Mouse (Mus musculus) intestine, embryonic 15.5 days (tissue): ENCODE data around the gene Skap1. TPM values are rescaled to one million over a fixed set of nuclear protein-coding genes. Genes with fewer than 3 reads are reported as not detected.
A peak's percentile ranks its signal among the peaks of the same experiment; 100 is the strongest.

ENCODE experiments used
- ATAC-seq: fragments of 200-750 bp; cut with Nextera tagmentation; 2 replicates; pipeline ENCODE4 v1.8.0; 2017; ENCODE audit warnings: moderate TSS enrichment, moderate library complexity
- H3K27ac ChIP-seq: fragments of 300-500 bp; sonication (generic); 2 replicates; pipeline ENCODE4 v1.5.1; 2015; ENCODE audit warnings: mild to moderate bottlenecking, inconsistent platforms
- H3K27me3 ChIP-seq: fragments of 300-500 bp; sonication (generic); replicated peaks from 2 replicates; pipeline ENCODE4 v1.6.1; 2015; ENCODE audit warnings: inconsistent platforms
- H3K36me3 ChIP-seq: fragments of 300-500 bp; sonication (generic); 2 replicates; pipeline ENCODE4 v1.6.1; 2015; ENCODE audit warnings: inconsistent platforms
- H3K4me1 ChIP-seq: fragments of 300-500 bp; sonication (generic); replicated peaks from 2 replicates; pipeline ENCODE4 v1.6.1; 2015; ENCODE audit warnings: inconsistent platforms
- H3K4me2 ChIP-seq: fragments of 300-500 bp; sonication (generic); replicated peaks from 2 replicates; pipeline ENCODE4 v1.6.1; 2015; ENCODE audit warnings: mild to moderate bottlenecking, inconsistent platforms
- H3K4me3 ChIP-seq: fragments of 300-500 bp; sonication (generic); replicated peaks from 2 replicates; pipeline ENCODE4 v1.5.1; 2015; ENCODE audit warnings: inconsistent platforms
- H3K9ac ChIP-seq: fragments of 300-500 bp; sonication (generic); 2 replicates; pipeline ENCODE4 v1.6.1; 2015; ENCODE audit warnings: inconsistent platforms
- H3K9me3 ChIP-seq: fragments of 300-500 bp; sonication (generic); 2 replicates; pipeline ENCODE4 v1.6.1; 2016; ENCODE audit warnings: inconsistent platforms
- WGBS: fragments of 180-500 bp; shearing (Covaris S2); methylation state at CpG from one replicate; pipeline ENCODE4 v1.1.7; 2015; 5-methylcytosine and 5-hydroxymethylcytosine counted together
- polyA plus RNA-seq: library from polyadenylated mRNA; unstranded; fragments of >200 nt; fragmentation: Nextera tagmentation; extraction: Ambion mirVana; gene quantifications from 2 replicates; pipeline ENCODE4 v1.2.1, GENCODE M21; 2015

The Skap1 gene
- polyA plus RNA-seq = 0.94 and 1.0 TPM in 2 replicates

- Histone ChIP-seq H3K4me1 (peaks cover 8% of the 10 kb centered on the region; the same call in 1 of the 2 replicates), H3K27me3 (peaks cover 34% of the 10 kb centered on the region), H3K4me2 (peak within 1 kb of the TSS; percentile 80), H3K36me3 (no peaks in the 10 kb centered on the region), H3K27ac (no peak within 1 kb of the TSS), H3K9me3 (no peaks in the 10 kb centered on the region), H3K9ac (no peak within 1 kb of the TSS), H3K4me3 (peak within 1 kb of the TSS; percentile 34)
- WGBS = 14% methylated on average over 42 of the region's 42 CpGs
- ATAC-seq = no peak
Observed at GRCm38 (mm10) chr11:96463986-96464715, at the start of gene Skap1. Gene Skap1 (plus strand): TSS chr11:96464593.

GRCm38 (mm10) chr11:96421074-96421473, 43.3 kb upstream of the Skap1 start:
- ATAC-seq = peak; percentile 65

GRCm38 (mm10) chr11:96421517-96422265, 42.7 kb upstream of the Skap1 start:
- Histone ChIP-seq H3K36me3 (no peaks in the 10 kb centered on the region), H3K27ac (peak overlapping the region; percentile 27), H3K9me3 (no peaks in the 10 kb centered on the region), H3K9ac (no peak overlapping the region), H3K4me2 (peak overlapping the region; percentile 5; the same call in 1 of the 2 replicates), H3K27me3 (no peaks in the 10 kb centered on the region), H3K4me1 (peaks cover 9% of the 10 kb centered on the region), H3K4me3 (no peak overlapping the region)
- peak; percentile 83 for ATAC-seq
- 21% methylated on average over 11 of the region's 11 CpGs for WGBS

More at GRCm38 (mm10) chr11:96421074-96421473, 43.3 kb upstream of the Skap1 start:
- Histone ChIP-seq H3K9me3 (no peaks in the 10 kb centered on the region), H3K4me3 (no peak overlapping the region), H3K36me3 (no peaks in the 10 kb centered on the region), H3K4me1 (peaks cover 9% of the 10 kb centered on the region), H3K4me2 (0 out of 2 replicates have a peak overlapping the region, but pooled peaks have one; percentile 5), H3K27me3 (no peaks in the 10 kb centered on the region), H3K27ac (peak overlapping the region; percentile 27; the same call in 1 of the 2 replicates), H3K9ac (no peak overlapping the region)
- WGBS = 32% methylated on average over 5 of the region's 5 CpGs

- no peak overlapping the region for H3K27ac ChIP-seq
- H3K9ac ChIP-seq = no peak overlapping the region
- no peaks in the 10 kb centered on the region for H3K36me3 ChIP-seq
- H3K4me3 ChIP-seq = no peak overlapping the region
- H3K9me3 ChIP-seq = no peaks in the 10 kb centered on the region
- H3K4me1 ChIP-seq = peaks cover 9% of the 10 kb centered on the region
- no peak overlapping the region for H3K4me2 ChIP-seq
- H3K27me3 ChIP-seq = no peaks in the 10 kb centered on the region
- 95% methylated on average over 6 of the region's 6 CpGs for WGBS
- ATAC-seq = no peak
Observed at GRCm38 (mm10) chr11:96425193-96425592, 39.2 kb upstream of the Skap1 start.

GRCm38 (mm10) chr11:96426191-96426590, 38.2 kb upstream of the Skap1 start:
- peaks cover 9% of the 10 kb centered on the region for H3K4me1 ChIP-seq
- no peak overlapping the region for H3K4me3 ChIP-seq
- H3K4me2 ChIP-seq = no peak overlapping the region
- no peak overlapping the region for H3K9ac ChIP-seq
- no peaks in the 10 kb centered on the region for H3K27me3 ChIP-seq
- no peaks in the 10 kb centered on the region for H3K9me3 ChIP-seq
- 30% methylated on average over 6 of the region's 6 CpGs for WGBS
- no peak overlapping the region for H3K27ac ChIP-seq
- no peaks in the 10 kb centered on the region for H3K36me3 ChIP-seq
- ATAC-seq = no peak

GRCm38 (mm10) chr11:96426805-96427204, 37.6 kb upstream of the Skap1 start:
- Histone ChIP-seq H3K27me3 (no peaks in the 10 kb centered on the region), H3K9ac (no peak overlapping the region), H3K9me3 (no peaks in the 10 kb centered on the region), H3K27ac (no peak overlapping the region), H3K36me3 (no peaks in the 10 kb centered on the region), H3K4me2 (no peak overlapping the region), H3K4me1 (peaks cover 3% of the 10 kb centered on the region), H3K4me3 (no peak overlapping the region)
- no peak for ATAC-seq
- WGBS = 50% methylated on average over 2 of the region's 2 CpGs

- no peak overlapping the region for H3K4me3 ChIP-seq
- H3K4me1 ChIP-seq = no peaks in the 10 kb centered on the region
- H3K9ac ChIP-seq = no peak overlapping the region
- no peak; the same call in 1 of the 2 replicates for ATAC-seq
- no peaks in the 10 kb centered on the region for H3K9me3 ChIP-seq
- H3K36me3 ChIP-seq = no peaks in the 10 kb centered on the region
- H3K27ac ChIP-seq = no peak overlapping the region
- 70% methylated on average over 2 of the region's 2 CpGs for WGBS
- H3K27me3 ChIP-seq = no peaks in the 10 kb centered on the region
- H3K4me2 ChIP-seq = no peak overlapping the region
Observed at GRCm38 (mm10) chr11:96429062-96429461, 35.3 kb upstream of the Skap1 start.

GRCm38 (mm10) chr11:96429891-96430290, 34.5 kb upstream of the Skap1 start:
- Histone ChIP-seq H3K4me2 (no peak overlapping the region), H3K9ac (no peak overlapping the region), H3K4me1 (no peaks in the 10 kb centered on the region), H3K4me3 (no peak overlapping the region), H3K27ac (no peak overlapping the region), H3K9me3 (no peaks in the 10 kb centered on the region), H3K27me3 (no peaks in the 10 kb centered on the region), H3K36me3 (no peaks in the 10 kb centered on the region)
- ATAC-seq = no peak
- 81% methylated on average over 5 of the region's 5 CpGs for WGBS

- H3K4me3 ChIP-seq = no peak overlapping the region
- H3K36me3 ChIP-seq = no peaks in the 10 kb centered on the region
- H3K27ac ChIP-seq = no peak overlapping the region
- no peaks in the 10 kb centered on the region for H3K9me3 ChIP-seq
- no peaks in the 10 kb centered on the region for H3K27me3 ChIP-seq
- no peak overlapping the region for H3K4me2 ChIP-seq
- no peak overlapping the region for H3K9ac ChIP-seq
- no peak for ATAC-seq
- WGBS = 31% methylated on average over 9 of the region's 9 CpGs
- no peaks in the 10 kb centered on the region for H3K4me1 ChIP-seq
Observed at GRCm38 (mm10) chr11:96431871-96432270, 32.5 kb upstream of the Skap1 start.

- no peak for ATAC-seq
- Histone ChIP-seq H3K4me1 (no peaks in the 10 kb centered on the region), H3K9ac (no peak overlapping the region), H3K27ac (no peak overlapping the region), H3K4me3 (no peak overlapping the region), H3K9me3 (no peaks in the 10 kb centered on the region), H3K36me3 (no peaks in the 10 kb centered on the region), H3K4me2 (no peak overlapping the region), H3K27me3 (no peaks in the 10 kb centered on the region)
- WGBS = 72% methylated on average over 6 of the region's 6 CpGs
Observed at GRCm38 (mm10) chr11:96434888-96435287, 29.5 kb upstream of the Skap1 start.

GRCm38 (mm10) chr11:96436525-96436924, 27.9 kb upstream of the Skap1 start:
- no peaks in the 10 kb centered on the region for H3K4me1 ChIP-seq
- no peak overlapping the region for H3K4me2 ChIP-seq
- no peak for ATAC-seq
- H3K36me3 ChIP-seq = no peaks in the 10 kb centered on the region
- H3K9ac ChIP-seq = no peak overlapping the region
- no peak overlapping the region for H3K27ac ChIP-seq
- no peaks in the 10 kb centered on the region for H3K27me3 ChIP-seq
- WGBS = 57% methylated on average over 7 of the region's 7 CpGs
- H3K9me3 ChIP-seq = no peaks in the 10 kb centered on the region
- no peak overlapping the region for H3K4me3 ChIP-seq

- 6% methylated on average over 7 of the region's 7 CpGs for WGBS
Observed at GRCm38 (mm10) chr11:96438787-96439186, 25.6 kb upstream of the Skap1 start.

More at GRCm38 (mm10) chr11:96438787-96439186, 25.6 kb upstream of the Skap1 start:
- Histone ChIP-seq H3K9ac (no peak overlapping the region), H3K4me3 (no peak overlapping the region), H3K9me3 (no peaks in the 10 kb centered on the region), H3K36me3 (no peaks in the 10 kb centered on the region), H3K4me2 (no peak overlapping the region), H3K4me1 (0 out of 2 replicates have a peak, but pooled peaks cover 3% of the 10 kb centered on the region), H3K27me3 (no peaks in the 10 kb centered on the region), H3K27ac (no peak overlapping the region)
- no peak for ATAC-seq
